Mouse (Mus musculus): ENCODE data around the gene Kmt2a. TPM values are rescaled to one million over a fixed set of nuclear protein-coding genes. Genes with fewer than 3 reads are reported as not detected.

The Kmt2a gene
- polyA plus RNA-seq, 1 experiment, result 12.1 TPM

DNA sequence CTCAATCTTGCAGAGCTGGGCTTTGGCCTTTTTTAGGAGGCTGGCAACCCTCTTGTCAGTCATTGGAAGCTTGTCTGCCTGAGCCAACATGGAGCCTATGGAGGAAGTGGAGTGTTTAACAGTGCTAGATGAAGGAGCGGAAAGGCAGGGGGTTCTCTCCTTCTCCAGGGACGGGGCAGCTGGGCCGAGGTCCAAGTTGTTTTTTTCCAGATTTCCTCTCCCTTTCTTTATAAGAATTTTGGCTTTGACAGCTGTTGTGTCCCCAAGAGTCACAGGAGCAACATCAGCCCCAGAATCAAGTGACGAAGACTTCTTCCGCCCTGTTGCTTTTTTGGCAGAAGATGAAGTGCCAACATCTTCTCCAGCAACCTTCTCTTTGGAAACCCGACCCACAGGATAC, 33.6 kb downstream of the Kmt2a start:
- Histone ChIP-seq H3K36me3 (ENCODE audit: control insufficient read depth, insufficient read depth, low read length) (peaks cover 10% of the 10 kb centered on the region), H3K4me3 (ENCODE audit: insufficient read depth, low read depth, low read length) (no peak overlapping the region), H3K27me3 (replicated peaks; ENCODE audit: control insufficient read depth, insufficient read depth, low read length) (no peaks in the 10 kb centered on the region), H3K27ac (ENCODE audit: insufficient read depth, low read depth, low read length) (no peak overlapping the region), H3K4me1 (ENCODE audit: control insufficient read depth, insufficient read depth, low read length) (no peaks in the 10 kb centered on the region)
- DNase-seq, result no peak
- TF ChIP-seq POLR2A (IDR thresholded peaks at IDR 0.05; ENCODE audit: low read depth, low read length) (no peak), CTCF (conservative IDR thresholded peaks at IDR 0.05; ENCODE audit: insufficient read depth, insufficient read length, low read depth, low read length) (no peak)
- 54% methylated on average over 6 of the region's 6 CpGs for WGBS

DNA sequence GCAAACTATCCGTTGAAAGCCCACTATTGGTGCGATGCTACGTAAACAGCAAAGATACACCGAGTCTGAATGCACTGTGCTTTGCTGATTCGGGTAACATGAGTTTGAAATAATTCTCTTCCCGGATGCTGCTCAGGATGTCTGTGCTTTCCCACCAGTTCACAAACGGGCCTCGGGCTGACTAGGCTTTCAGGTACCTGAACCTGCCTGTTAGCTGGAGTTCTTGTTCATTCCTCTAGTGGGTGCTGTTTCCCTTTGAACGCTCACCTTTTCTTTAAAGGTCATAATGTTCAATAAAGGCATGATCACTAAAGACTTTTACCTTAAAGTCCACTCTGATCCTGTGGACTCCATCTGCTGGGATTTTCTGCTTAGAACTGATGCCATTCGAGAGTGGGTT, 39.9 kb downstream of the Kmt2a start:
- peaks cover 11% of the 10 kb centered on the region for H3K36me3 ChIP-seq (ENCODE audit: control insufficient read depth, insufficient read depth, low read length)
- peak; percentile 59 for DNase-seq
- no peaks in the 10 kb centered on the region for H3K27me3 ChIP-seq (replicated peaks; ENCODE audit: control insufficient read depth, insufficient read depth, low read length)
- no peaks in the 10 kb centered on the region for H3K4me1 ChIP-seq (ENCODE audit: control insufficient read depth, insufficient read depth, low read length)
- no peak overlapping the region for H3K4me3 ChIP-seq (ENCODE audit: insufficient read depth, low read depth, low read length)
- no peak overlapping the region for H3K27ac ChIP-seq (ENCODE audit: insufficient read depth, low read depth, low read length)
- WGBS, result 72% methylated on average over 10 of the region's 10 CpGs
- TF ChIP-seq POLR2A (IDR thresholded peaks at IDR 0.05; ENCODE audit: low read depth, low read length) (no peak), CTCF (conservative IDR thresholded peaks at IDR 0.05; ENCODE audit: insufficient read depth, insufficient read length, low read depth, low read length) (peak; percentile 61)

DNA sequence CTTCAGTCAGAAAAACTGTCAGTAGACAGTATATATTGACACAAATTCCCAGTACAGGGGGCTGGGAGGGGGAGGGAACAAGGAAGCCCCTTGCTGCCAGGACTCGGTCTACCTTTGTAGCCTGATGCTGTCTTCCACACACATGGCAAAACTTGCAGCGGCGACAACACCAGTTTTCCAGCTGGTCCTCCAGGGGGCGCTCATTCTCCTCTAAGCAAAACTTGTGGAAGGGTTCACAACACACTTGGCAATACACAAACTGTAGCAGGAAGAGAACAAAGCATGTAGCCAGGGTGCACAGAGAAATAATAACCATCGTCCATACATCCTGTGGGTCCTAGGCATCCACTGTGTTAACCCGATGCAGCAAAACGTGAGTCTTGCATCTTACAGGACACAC, 44.7 kb downstream of the Kmt2a start:
- H3K4me1 ChIP-seq (ENCODE audit: control insufficient read depth, insufficient read depth, low read length), result no peaks in the 10 kb centered on the region

DNA sequence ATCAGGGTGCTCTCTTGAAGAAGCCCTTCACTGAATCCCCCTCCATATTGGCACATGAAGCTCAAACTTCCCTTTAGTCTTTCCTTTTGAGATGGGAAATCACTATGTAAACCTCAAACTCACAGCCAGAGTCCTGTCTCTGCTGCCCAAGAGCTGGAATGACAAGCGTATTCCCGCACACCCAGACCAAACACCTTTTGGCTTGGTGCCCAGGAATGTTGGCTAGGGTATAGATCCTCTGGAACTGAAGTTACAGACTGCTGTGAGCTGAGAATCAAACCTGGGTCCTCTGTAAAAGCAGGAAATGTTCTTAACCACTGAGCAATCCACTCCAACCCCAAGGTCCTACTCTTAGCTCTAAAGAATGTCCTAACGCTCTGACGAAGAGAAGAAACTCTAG, 48.7 kb downstream of the Kmt2a start:
- DNase-seq, result peak; percentile 72

More for the DNA sequence above, 44.7 kb downstream of the Kmt2a start:
- Histone ChIP-seq H3K36me3 (ENCODE audit: control insufficient read depth, insufficient read depth, low read length) (no peaks in the 10 kb centered on the region; the same call in 1 of the 2 replicates), H3K4me3 (ENCODE audit: insufficient read depth, low read depth, low read length) (no peak overlapping the region), H3K27ac (ENCODE audit: insufficient read depth, low read depth, low read length) (no peak overlapping the region), H3K27me3 (replicated peaks; ENCODE audit: control insufficient read depth, insufficient read depth, low read length) (no peaks in the 10 kb centered on the region)
- TF ChIP-seq CTCF (conservative IDR thresholded peaks at IDR 0.05; ENCODE audit: insufficient read depth, insufficient read length, low read depth, low read length), result peak; percentile 71
- TF ChIP-seq POLR2A (IDR thresholded peaks at IDR 0.05; ENCODE audit: low read depth, low read length), result no peak
- peak; percentile 73 for DNase-seq
- 40% methylated on average over 7 of the region's 7 CpGs for WGBS

DNA sequence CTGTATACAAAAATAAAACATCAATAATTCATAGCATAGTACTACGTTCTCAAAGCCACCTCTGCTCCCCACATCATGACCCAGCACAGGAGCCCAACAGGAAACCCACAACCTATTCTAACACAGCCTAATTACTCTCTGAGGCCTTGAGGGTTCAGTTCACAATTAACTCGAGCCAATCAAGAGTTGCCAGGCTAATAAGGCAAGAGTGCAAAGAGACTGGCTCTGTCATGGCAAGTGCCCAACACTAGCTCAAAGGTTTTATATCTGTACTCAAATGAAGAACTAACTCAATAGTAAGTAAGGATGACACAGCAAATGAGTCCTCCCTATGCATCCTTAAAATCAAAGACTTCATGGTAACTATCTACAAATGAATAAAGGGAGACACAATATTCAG, 50.6 kb downstream of the Kmt2a start:
- Histone ChIP-seq H3K4me1 (ENCODE audit: control insufficient read depth, insufficient read depth, low read length) (no peaks in the 10 kb centered on the region), H3K27me3 (replicated peaks; ENCODE audit: control insufficient read depth, insufficient read depth, low read length) (no peaks in the 10 kb centered on the region), H3K4me3 (ENCODE audit: insufficient read depth, low read depth, low read length) (no peak overlapping the region), H3K36me3 (ENCODE audit: control insufficient read depth, insufficient read depth, low read length) (peaks cover 8% of the 10 kb centered on the region), H3K27ac (ENCODE audit: insufficient read depth, low read depth, low read length) (no peak overlapping the region)
- WGBS, result 47% methylated on average over 2 of the region's 2 CpGs
- peak; percentile 60 for DNase-seq
- TF ChIP-seq CTCF (conservative IDR thresholded peaks at IDR 0.05; ENCODE audit: insufficient read depth, insufficient read length, low read depth, low read length) (no peak), POLR2A (IDR thresholded peaks at IDR 0.05; ENCODE audit: low read depth, low read length) (no peak)

More for the DNA sequence above, 48.7 kb downstream of the Kmt2a start:
- 54% methylated on average over 4 of the region's 4 CpGs for WGBS
- Histone ChIP-seq H3K36me3 (ENCODE audit: control insufficient read depth, insufficient read depth, low read length) (peaks cover 6% of the 10 kb centered on the region), H3K27ac (ENCODE audit: insufficient read depth, low read depth, low read length) (no peak overlapping the region), H3K4me1 (ENCODE audit: control insufficient read depth, insufficient read depth, low read length) (no peaks in the 10 kb centered on the region), H3K27me3 (replicated peaks; ENCODE audit: control insufficient read depth, insufficient read depth, low read length) (no peaks in the 10 kb centered on the region), H3K4me3 (ENCODE audit: insufficient read depth, low read depth, low read length) (no peak overlapping the region)
- TF ChIP-seq POLR2A (IDR thresholded peaks at IDR 0.05; ENCODE audit: low read depth, low read length) (no peak), CTCF (conservative IDR thresholded peaks at IDR 0.05; ENCODE audit: insufficient read depth, insufficient read length, low read depth, low read length) (no peak)

DNA sequence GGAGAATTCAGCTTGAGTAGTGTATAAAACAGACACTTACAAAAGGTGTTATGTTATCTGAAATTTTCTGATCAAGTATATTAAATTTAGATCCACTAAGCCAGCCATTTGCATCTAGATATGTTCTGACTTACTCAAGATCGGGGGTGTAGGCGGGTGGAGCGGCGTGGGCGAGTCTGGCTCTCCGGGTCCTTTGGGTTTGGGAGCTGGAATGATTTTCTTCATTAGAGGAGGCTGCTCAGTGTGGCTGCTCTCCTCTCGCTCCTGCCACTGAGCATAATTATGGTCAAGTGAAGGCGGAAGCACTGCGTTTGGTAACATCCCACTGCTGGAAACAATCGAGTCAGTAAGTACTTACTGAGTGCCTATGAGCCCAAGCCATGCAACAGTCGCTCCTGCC, 52.2 kb downstream of the Kmt2a start:
- H3K4me1 ChIP-seq (ENCODE audit: control insufficient read depth, insufficient read depth, low read length), result no peaks in the 10 kb centered on the region
- peaks cover 10% of the 10 kb centered on the region for H3K36me3 ChIP-seq (ENCODE audit: control insufficient read depth, insufficient read depth, low read length)
- no peak for TF ChIP-seq CTCF (conservative IDR thresholded peaks at IDR 0.05; ENCODE audit: insufficient read depth, insufficient read length, low read depth, low read length)
- no peak for TF ChIP-seq POLR2A (IDR thresholded peaks at IDR 0.05; ENCODE audit: low read depth, low read length)
- H3K27ac ChIP-seq (ENCODE audit: insufficient read depth, low read depth, low read length), result no peak overlapping the region
- DNase-seq, result no peak
- WGBS, result 97% methylated on average over 11 of the region's 11 CpGs
- no peaks in the 10 kb centered on the region for H3K27me3 ChIP-seq (replicated peaks; ENCODE audit: control insufficient read depth, insufficient read depth, low read length)
- no peak overlapping the region for H3K4me3 ChIP-seq (ENCODE audit: insufficient read depth, low read depth, low read length)

DNA sequence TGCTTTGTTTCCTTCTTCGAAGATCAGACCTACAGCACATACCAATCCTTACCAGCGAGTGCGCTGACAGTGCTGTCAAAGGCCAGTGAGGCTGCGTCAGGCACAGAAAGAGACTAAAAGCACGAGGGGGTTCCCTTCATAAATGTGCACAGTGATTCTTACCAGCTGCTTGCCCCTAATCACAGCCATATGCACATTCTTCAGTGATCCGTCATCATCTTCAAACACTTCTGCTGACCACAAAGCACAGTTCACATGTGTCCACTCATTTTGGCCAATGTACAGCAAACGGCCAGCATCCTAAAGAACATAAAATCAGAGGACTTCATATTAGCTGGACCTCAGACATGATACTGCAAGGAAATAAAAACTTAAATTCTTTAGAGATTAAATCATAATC, 54.4 kb downstream of the Kmt2a start:
- TF ChIP-seq CTCF (conservative IDR thresholded peaks at IDR 0.05; ENCODE audit: insufficient read depth, insufficient read length, low read depth, low read length) (no peak), POLR2A (IDR thresholded peaks at IDR 0.05; ENCODE audit: low read depth, low read length) (no peak)
- no peaks in the 10 kb centered on the region for H3K4me1 ChIP-seq (ENCODE audit: control insufficient read depth, insufficient read depth, low read length)
- H3K27me3 ChIP-seq (replicated peaks; ENCODE audit: control insufficient read depth, insufficient read depth, low read length), result no peaks in the 10 kb centered on the region
- H3K36me3 ChIP-seq (ENCODE audit: control insufficient read depth, insufficient read depth, low read length), result peaks cover 14% of the 10 kb centered on the region
- DNase-seq, result no peak
- H3K4me3 ChIP-seq (ENCODE audit: insufficient read depth, low read depth, low read length), result no peak overlapping the region
- 83% methylated on average over 7 of the region's 7 CpGs for WGBS
- H3K27ac ChIP-seq (ENCODE audit: insufficient read depth, low read depth, low read length), result no peak overlapping the region
